Mouse (Mus musculus): ENCODE measurements around the gene Dsn1. TPM values are rescaled to one million over a fixed set of nuclear protein-coding genes. Genes with fewer than 3 reads are reported as not detected.

The Dsn1 gene
- polyA plus RNA-seq, 1 experiment from 2014 or later, result 27.5 TPM

- Histone ChIP-seq H3K27me3 (no peaks in the 10 kb centered on the region), H3K27ac (replicated peaks) (0 out of 2 replicates have a peak overlapping the region, but pooled peaks have one; percentile 4), H3K9ac (no peak overlapping the region), H3K9me3 (replicated peaks) (no peaks in the 10 kb centered on the region), H3K4me2 (replicated peaks) (no peak overlapping the region), H3K4me1 (no peaks in the 10 kb centered on the region), H3K36me3 (no peaks in the 10 kb centered on the region), H3K4me3 (replicated peaks) (no peak overlapping the region)
- WGBS, result 81% methylated on average over 6 of the region's 6 CpGs
- no peak for ATAC-seq (ENCODE audit: insufficient number of reproducible peaks, low FRiP score, low TSS enrichment, low read depth)
Measured at GRCm38 (mm10) chr2:156967388-156967787, 39.6 kb downstream of the Dsn1 start.

GRCm38 (mm10) chr2:156963891-156964290 lies 43.1 kb downstream of the Dsn1 start:
- Histone ChIP-seq H3K4me1 (no peaks in the 10 kb centered on the region), H3K4me3 (replicated peaks) (no peak overlapping the region), H3K27me3 (no peaks in the 10 kb centered on the region), H3K4me2 (replicated peaks) (no peak overlapping the region), H3K9me3 (replicated peaks) (no peaks in the 10 kb centered on the region), H3K36me3 (no peaks in the 10 kb centered on the region), H3K9ac (no peak overlapping the region), H3K27ac (replicated peaks) (no peak overlapping the region)
- ATAC-seq (ENCODE audit: insufficient number of reproducible peaks, low FRiP score, low TSS enrichment, low read depth), result no peak
- 91% methylated on average over 7 of the region's 7 CpGs for WGBS

- Histone ChIP-seq H3K9ac (no peak overlapping the region), H3K4me3 (replicated peaks) (no peak overlapping the region), H3K9me3 (replicated peaks) (no peaks in the 10 kb centered on the region), H3K27me3 (no peaks in the 10 kb centered on the region), H3K4me1 (no peaks in the 10 kb centered on the region), H3K27ac (replicated peaks) (no peak overlapping the region), H3K4me2 (replicated peaks) (no peak overlapping the region), H3K36me3 (no peaks in the 10 kb centered on the region)
- no peak for ATAC-seq (ENCODE audit: insufficient number of reproducible peaks, low FRiP score, low TSS enrichment, low read depth)
- 73% methylated on average over 9 of the region's 9 CpGs for WGBS
Measured at GRCm38 (mm10) chr2:156958496-156959252, 48.3 kb downstream of the Dsn1 start.

- no peaks in the 10 kb centered on the region for H3K27me3 ChIP-seq
- H3K27ac ChIP-seq (replicated peaks), result no peak overlapping the region
Measured at GRCm38 (mm10) chr2:156957035-156957434, 49.9 kb downstream of the Dsn1 start.

GRCm38 (mm10) chr2:156956306-156956705 lies 50.6 kb downstream of the Dsn1 start:
- Histone ChIP-seq H3K36me3 (no peaks in the 10 kb centered on the region), H3K27me3 (no peaks in the 10 kb centered on the region), H3K27ac (replicated peaks) (no peak overlapping the region), H3K4me3 (replicated peaks) (no peak overlapping the region), H3K4me2 (replicated peaks) (no peak overlapping the region), H3K9ac (no peak overlapping the region), H3K9me3 (replicated peaks) (no peaks in the 10 kb centered on the region), H3K4me1 (no peaks in the 10 kb centered on the region)
- ATAC-seq (ENCODE audit: insufficient number of reproducible peaks, low FRiP score, low TSS enrichment, low read depth), result no peak
- 61% methylated on average over 7 of the region's 7 CpGs for WGBS

More at GRCm38 (mm10) chr2:156957035-156957434, 49.9 kb downstream of the Dsn1 start:
- Histone ChIP-seq H3K4me3 (replicated peaks) (no peak overlapping the region), H3K9ac (no peak overlapping the region), H3K9me3 (replicated peaks) (no peaks in the 10 kb centered on the region), H3K4me1 (no peaks in the 10 kb centered on the region), H3K36me3 (no peaks in the 10 kb centered on the region), H3K4me2 (replicated peaks) (no peak overlapping the region)
- WGBS, result 76% methylated on average over 2 of the region's 2 CpGs
- ATAC-seq (ENCODE audit: insufficient number of reproducible peaks, low FRiP score, low TSS enrichment, low read depth), result no peak

- Histone ChIP-seq H3K4me1 (no peaks in the 10 kb centered on the region), H3K4me3 (replicated peaks) (no peak overlapping the region), H3K9me3 (replicated peaks) (no peaks in the 10 kb centered on the region), H3K36me3 (no peaks in the 10 kb centered on the region), H3K27me3 (no peaks in the 10 kb centered on the region), H3K27ac (replicated peaks) (no peak overlapping the region), H3K4me2 (replicated peaks) (no peak overlapping the region), H3K9ac (no peak overlapping the region)
- 92% methylated on average over 5 of the region's 5 CpGs for WGBS
- ATAC-seq (ENCODE audit: insufficient number of reproducible peaks, low FRiP score, low TSS enrichment, low read depth), result no peak
Measured at GRCm38 (mm10) chr2:156954463-156954862, 52.5 kb downstream of the Dsn1 start.

- Histone ChIP-seq H3K4me2 (replicated peaks) (no peak overlapping the region), H3K4me1 (no peaks in the 10 kb centered on the region), H3K27ac (replicated peaks) (no peak overlapping the region), H3K36me3 (peaks cover 9% of the 10 kb centered on the region; the same call in 1 of the 2 replicates), H3K27me3 (no peaks in the 10 kb centered on the region), H3K9me3 (replicated peaks) (no peaks in the 10 kb centered on the region), H3K4me3 (replicated peaks) (no peak overlapping the region), H3K9ac (no peak overlapping the region)
- 87% methylated on average over 10 of the region's 10 CpGs for WGBS
- ATAC-seq (ENCODE audit: insufficient number of reproducible peaks, low FRiP score, low TSS enrichment, low read depth), result no peak
Measured at GRCm38 (mm10) chr2:156951301-156952094, 55.5 kb downstream of the Dsn1 start.

- Histone ChIP-seq H3K4me1 (no peaks in the 10 kb centered on the region), H3K9ac (no peak overlapping the region), H3K36me3 (peaks cover 15% of the 10 kb centered on the region; the same call in 1 of the 2 replicates), H3K4me3 (replicated peaks) (no peak overlapping the region), H3K27me3 (no peaks in the 10 kb centered on the region), H3K4me2 (replicated peaks) (no peak overlapping the region), H3K27ac (replicated peaks) (no peak overlapping the region), H3K9me3 (replicated peaks) (no peaks in the 10 kb centered on the region)
- 94% methylated on average over 3 of the region's 3 CpGs for WGBS
- ATAC-seq (ENCODE audit: insufficient number of reproducible peaks, low FRiP score, low TSS enrichment, low read depth), result no peak
Measured at GRCm38 (mm10) chr2:156950816-156951215, 56.1 kb downstream of the Dsn1 start.

Other genes with a start within 250 kb of the Dsn1 start
- gene Myl9, start 231.7 kb downstream of the Dsn1 start, polyA plus RNA-seq (2015; fragmentation: Nextera tagmentation; extraction: Ambion mirVana), result 245 and 251 TPM in 2 replicates
- 51.1 and 51.6 TPM in 2 replicates for gene Tgif2, start 167.1 kb downstream of the Dsn1 start, polyA plus RNA-seq (2015; fragmentation: Nextera tagmentation; extraction: Ambion mirVana)
- 8.4 and 9.7 TPM in 2 replicates for gene 4930518I15Rik, start 149.2 kb downstream of the Dsn1 start, polyA plus RNA-seq (2015; fragmentation: Nextera tagmentation; extraction: Ambion mirVana)
- 152 and 160 TPM in 2 replicates for gene Rab5if, start 144.0 kb downstream of the Dsn1 start, polyA plus RNA-seq (2015; fragmentation: Nextera tagmentation; extraction: Ambion mirVana)
- gene Sla2, start 120.0 kb downstream of the Dsn1 start, polyA plus RNA-seq (2015; fragmentation: Nextera tagmentation; extraction: Ambion mirVana), result 0.52 and 0.56 TPM in 2 replicates
- gene Ndrg3, start 15.1 kb downstream of the Dsn1 start, polyA plus RNA-seq (2015; fragmentation: Nextera tagmentation; extraction: Ambion mirVana), result 52.9 and 53.9 TPM in 2 replicates
- 3.5 and 4.4 TPM in 2 replicates for gene Soga1, start 72.1 kb upstream of the Dsn1 start, polyA plus RNA-seq (2015; fragmentation: Nextera tagmentation; extraction: Ambion mirVana)
- gene Tldc2, start 79.9 kb upstream of the Dsn1 start, polyA plus RNA-seq (2015; fragmentation: Nextera tagmentation; extraction: Ambion mirVana), result not detected in 2 replicates
- 22.7 and 24.0 TPM in 2 replicates for gene Samhd1, start 128.1 kb upstream of the Dsn1 start, polyA plus RNA-seq (2015; fragmentation: Nextera tagmentation; extraction: Ambion mirVana)
- 18.7 and 19.6 TPM in 2 replicates for gene Rbl1, start 197.4 kb upstream of the Dsn1 start, polyA plus RNA-seq (2015; fragmentation: Nextera tagmentation; extraction: Ambion mirVana)